Mouse (Mus musculus): ENCODE measurements around the gene Mslnl. TPM values are rescaled to one million over a fixed set of nuclear protein-coding genes. Genes with fewer than 3 reads are reported as not detected.

Mslnl gene
- polyA plus RNA-seq, 1 experiment from 2014 or later: not detected

DNA sequence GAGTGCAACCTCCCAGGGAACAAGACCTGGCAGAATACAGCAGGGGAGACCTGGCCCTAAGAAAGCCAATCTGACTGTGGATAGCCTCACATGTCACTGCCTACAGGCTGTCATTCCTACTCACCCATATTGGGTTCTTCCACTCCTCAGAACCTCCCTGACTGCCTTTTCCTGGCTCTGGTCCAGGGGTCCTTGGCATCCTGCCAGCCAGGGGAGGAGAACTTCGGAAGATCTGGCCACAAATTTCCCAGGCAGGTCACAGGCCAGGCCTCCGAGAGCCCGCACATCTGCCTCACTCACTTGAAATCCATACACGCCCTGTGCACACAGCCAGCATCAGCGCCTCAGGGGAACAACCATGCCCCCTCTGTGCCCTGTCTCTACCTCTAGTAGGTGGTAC is 15.6 kb downstream of the Mslnl start:
- no peak overlapping the region for H3K4me2 ChIP-seq (ENCODE audit: low read depth, severe bottlenecking)
- no peak for DNase-seq (ENCODE audit: low spot score)
- no peaks in the 10 kb centered on the region for H3K27me3 ChIP-seq (ENCODE audit: control insufficient read depth, insufficient read depth, low read length)
- no peaks in the 10 kb centered on the region for H3K36me3 ChIP-seq (ENCODE audit: control insufficient read depth, insufficient read depth, low read length)
- H3K9ac ChIP-seq (ENCODE audit: low read length): no peak overlapping the region
- H3K4me3 ChIP-seq (ENCODE audit: low read depth, low read length): no peak overlapping the region
- H3K9me3 ChIP-seq (ENCODE audit: control insufficient read depth, low read length): no peaks in the 10 kb centered on the region
- H3K27ac ChIP-seq (replicated peaks; ENCODE audit: low read depth, low read length): no peak overlapping the region
- H3K4me1 ChIP-seq (ENCODE audit: control insufficient read depth, insufficient read depth, low read length): peaks cover 4% of the 10 kb centered on the region; the same call in 1 of the 2 replicates
- WGBS: 70% methylated on average over 5 of the region's 5 CpGs
- ATAC-seq (ENCODE audit: insufficient number of reproducible peaks, low FRiP score, low TSS enrichment, low read depth): no peak

GRCm38 (mm10) chr17:25754241-25754640 is 18.4 kb downstream of the Mslnl start, which contains the start of gene Msln:
TSS of gene Msln (minus strand) at chr17:25754378.
- 84% methylated on average over 9 of the region's 9 CpGs for WGBS

GRCm38 (mm10) chr17:25755086-25755485 is 19.2 kb downstream of the Mslnl start:
- Histone ChIP-seq H3K36me3 (ENCODE audit: control insufficient read depth, insufficient read depth, low read length) (no peaks in the 10 kb centered on the region), H3K9me3 (ENCODE audit: control insufficient read depth, low read length) (no peaks in the 10 kb centered on the region), H3K4me2 (ENCODE audit: low read depth, severe bottlenecking) (no peak overlapping the region), H3K4me3 (ENCODE audit: low read depth, low read length) (no peak overlapping the region), H3K27ac (replicated peaks; ENCODE audit: low read depth, low read length) (no peak overlapping the region), H3K4me1 (ENCODE audit: control insufficient read depth, insufficient read depth, low read length) (peaks cover 4% of the 10 kb centered on the region; the same call in 1 of the 2 replicates), H3K27me3 (ENCODE audit: control insufficient read depth, insufficient read depth, low read length) (no peaks in the 10 kb centered on the region), H3K9ac (ENCODE audit: low read length) (no peak overlapping the region)
- no peak for DNase-seq (ENCODE audit: low spot score)
- ATAC-seq (ENCODE audit: insufficient number of reproducible peaks, low FRiP score, low TSS enrichment, low read depth): no peak
- WGBS: 75% methylated on average over 4 of the region's 4 CpGs

More at GRCm38 (mm10) chr17:25754241-25754640, 18.4 kb downstream of the Mslnl start, which contains the start of gene Msln:
- H3K9me3 ChIP-seq (ENCODE audit: control insufficient read depth, low read length): no peaks in the 10 kb centered on the region
- DNase-seq (ENCODE audit: low spot score): no peak
- H3K27me3 ChIP-seq (ENCODE audit: control insufficient read depth, insufficient read depth, low read length): no peaks in the 10 kb centered on the region
- no peak within 1 kb of the TSS for H3K9ac ChIP-seq (ENCODE audit: low read length)
- ATAC-seq (ENCODE audit: insufficient number of reproducible peaks, low FRiP score, low TSS enrichment, low read depth): no peak
- H3K4me1 ChIP-seq (ENCODE audit: control insufficient read depth, insufficient read depth, low read length): peaks cover 4% of the 10 kb centered on the region; the same call in 1 of the 2 replicates
- H3K36me3 ChIP-seq (ENCODE audit: control insufficient read depth, insufficient read depth, low read length): no peaks in the 10 kb centered on the region
- H3K27ac ChIP-seq (replicated peaks; ENCODE audit: low read depth, low read length): no peak within 1 kb of the TSS
- H3K4me3 ChIP-seq (ENCODE audit: low read depth, low read length): no peak within 1 kb of the TSS
- H3K4me2 ChIP-seq (ENCODE audit: low read depth, severe bottlenecking): no peak within 1 kb of the TSS

DNA sequence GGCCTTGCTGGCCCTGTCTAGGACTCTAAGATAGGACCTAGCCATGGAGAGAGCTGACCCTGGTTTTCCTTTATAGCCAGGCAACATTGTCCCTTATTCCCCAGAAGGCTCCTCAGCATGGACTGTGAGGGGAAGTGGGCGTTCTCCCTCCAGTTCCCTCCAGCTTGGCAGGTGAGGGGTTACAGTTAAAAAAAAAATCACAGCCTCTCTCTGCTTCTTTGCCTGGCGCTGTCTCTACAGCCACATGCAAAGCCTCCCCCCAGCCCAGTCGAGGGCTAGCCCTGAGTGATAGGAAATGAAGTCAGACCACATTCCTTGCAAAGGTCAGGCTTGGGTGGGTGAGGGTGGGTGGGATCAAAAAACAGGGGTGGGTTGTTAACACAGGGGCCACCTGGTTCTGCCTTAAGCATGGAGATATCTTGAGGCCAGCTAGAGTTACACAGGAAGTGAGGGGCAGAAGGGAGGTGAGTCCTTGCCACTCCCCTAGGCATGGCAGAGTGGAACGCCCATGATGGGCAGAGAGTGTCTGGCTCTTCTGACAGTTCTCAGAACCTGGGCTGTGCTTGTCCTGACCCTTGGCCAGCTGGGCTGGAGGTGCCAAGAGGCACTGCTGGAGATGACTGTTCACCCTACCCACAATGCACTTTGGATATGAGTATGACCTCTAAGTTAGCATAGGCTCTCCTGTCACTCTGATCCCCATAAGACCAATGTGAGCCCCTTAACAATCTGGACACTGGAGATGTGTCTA is 20.0 kb downstream of the Mslnl start:
- ATAC-seq (ENCODE audit: insufficient number of reproducible peaks, low FRiP score, low TSS enrichment, low read depth) (no peak), DNase-seq (ENCODE audit: low spot score) (no peak)
- no peaks in the 10 kb centered on the region for H3K36me3 ChIP-seq (ENCODE audit: control insufficient read depth, insufficient read depth, low read length)
- H3K27ac ChIP-seq (replicated peaks; ENCODE audit: low read depth, low read length): no peak overlapping the region
- H3K4me3 ChIP-seq (ENCODE audit: low read depth, low read length): no peak overlapping the region
- H3K4me1 ChIP-seq (ENCODE audit: control insufficient read depth, insufficient read depth, low read length): peaks cover 4% of the 10 kb centered on the region; the same call in 1 of the 2 replicates
- H3K9ac ChIP-seq (ENCODE audit: low read length): no peak overlapping the region
- H3K4me2 ChIP-seq (ENCODE audit: low read depth, severe bottlenecking): no peak overlapping the region
- H3K27me3 ChIP-seq (ENCODE audit: control insufficient read depth, insufficient read depth, low read length): no peaks in the 10 kb centered on the region
- H3K9me3 ChIP-seq (ENCODE audit: control insufficient read depth, low read length): no peaks in the 10 kb centered on the region
- WGBS: 44% methylated on average over 4 of the region's 4 CpGs

DNA sequence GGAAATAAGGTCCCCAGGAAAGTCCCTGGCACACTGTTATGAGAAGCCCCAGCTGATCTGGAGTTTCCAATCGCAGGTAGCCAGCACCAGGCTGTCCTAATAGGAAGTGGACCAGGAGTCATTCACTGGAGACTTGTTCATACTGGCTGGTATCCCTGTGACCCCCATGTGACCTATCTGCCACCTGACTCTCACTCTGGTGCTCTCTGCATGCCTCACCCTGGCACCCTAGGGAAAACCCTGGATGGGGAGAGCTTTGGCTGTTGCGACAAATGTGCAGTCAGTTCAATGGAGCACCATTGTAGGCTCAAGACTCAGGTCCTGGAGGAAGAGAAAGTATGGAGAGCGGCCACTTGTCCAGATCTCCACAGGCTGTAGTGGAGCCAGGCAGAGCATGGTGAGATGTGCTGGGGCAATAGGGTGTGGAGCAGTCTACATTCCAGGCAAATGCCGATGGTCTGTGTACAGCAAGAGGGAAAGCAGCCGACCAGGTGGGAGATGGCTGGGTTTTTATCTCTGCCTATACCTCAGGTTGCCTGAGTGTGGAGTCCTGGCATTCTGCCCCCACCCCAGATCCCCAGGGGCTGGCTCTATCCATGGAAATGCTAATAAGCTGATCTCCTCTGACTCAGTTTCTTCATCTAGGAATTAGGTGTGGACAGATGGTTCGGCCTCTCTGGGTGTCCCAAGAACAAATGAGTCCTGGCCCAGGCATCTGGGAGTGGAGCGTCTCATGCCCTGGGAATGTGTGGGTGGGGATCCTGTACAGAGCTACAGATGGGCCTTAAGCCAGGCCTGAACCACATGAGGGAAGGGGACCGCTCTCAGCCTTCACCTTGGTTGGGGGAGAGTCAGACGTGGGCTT is 20.8 kb downstream of the Mslnl start:
- ATAC-seq (ENCODE audit: insufficient number of reproducible peaks, low FRiP score, low TSS enrichment, low read depth): no peak

GRCm38 (mm10) chr17:25757691-25758090 is 21.8 kb downstream of the Mslnl start:
- Histone ChIP-seq H3K4me1 (ENCODE audit: control insufficient read depth, insufficient read depth, low read length) (peaks cover 4% of the 10 kb centered on the region; the same call in 1 of the 2 replicates), H3K9ac (ENCODE audit: low read length) (no peak overlapping the region), H3K4me2 (ENCODE audit: low read depth, severe bottlenecking) (no peak overlapping the region), H3K27me3 (ENCODE audit: control insufficient read depth, insufficient read depth, low read length) (no peaks in the 10 kb centered on the region), H3K27ac (replicated peaks; ENCODE audit: low read depth, low read length) (no peak overlapping the region), H3K9me3 (ENCODE audit: control insufficient read depth, low read length) (no peaks in the 10 kb centered on the region), H3K36me3 (ENCODE audit: control insufficient read depth, insufficient read depth, low read length) (no peaks in the 10 kb centered on the region), H3K4me3 (ENCODE audit: low read depth, low read length) (no peak overlapping the region)
- DNase-seq (ENCODE audit: low spot score) (no peak), ATAC-seq (ENCODE audit: insufficient number of reproducible peaks, low FRiP score, low TSS enrichment, low read depth) (no peak)
- WGBS: 78% methylated on average over 3 of the region's 3 CpGs

More for the DNA sequence above, 20.8 kb downstream of the Mslnl start:
- DNase-seq (ENCODE audit: low spot score): no peak
- Histone ChIP-seq H3K4me3 (ENCODE audit: low read depth, low read length) (no peak overlapping the region), H3K27me3 (ENCODE audit: control insufficient read depth, insufficient read depth, low read length) (no peaks in the 10 kb centered on the region), H3K4me1 (ENCODE audit: control insufficient read depth, insufficient read depth, low read length) (peaks cover 4% of the 10 kb centered on the region; the same call in 1 of the 2 replicates), H3K9ac (ENCODE audit: low read length) (no peak overlapping the region; the same call in 1 of the 2 replicates), H3K36me3 (ENCODE audit: control insufficient read depth, insufficient read depth, low read length) (no peaks in the 10 kb centered on the region), H3K9me3 (ENCODE audit: control insufficient read depth, low read length) (no peaks in the 10 kb centered on the region), H3K27ac (replicated peaks; ENCODE audit: low read depth, low read length) (no peak overlapping the region), H3K4me2 (ENCODE audit: low read depth, severe bottlenecking) (no peak overlapping the region)
- WGBS: 79% methylated on average over 9 of the region's 9 CpGs

- Histone ChIP-seq H3K27ac (replicated peaks; ENCODE audit: low read depth, low read length) (no peak overlapping the region), H3K27me3 (ENCODE audit: control insufficient read depth, insufficient read depth, low read length) (no peaks in the 10 kb centered on the region), H3K9ac (ENCODE audit: low read length) (no peak overlapping the region), H3K4me1 (ENCODE audit: control insufficient read depth, insufficient read depth, low read length) (peaks cover 4% of the 10 kb centered on the region; the same call in 1 of the 2 replicates), H3K36me3 (ENCODE audit: control insufficient read depth, insufficient read depth, low read length) (no peaks in the 10 kb centered on the region), H3K4me2 (ENCODE audit: low read depth, severe bottlenecking) (no peak overlapping the region), H3K4me3 (ENCODE audit: low read depth, low read length) (no peak overlapping the region), H3K9me3 (ENCODE audit: control insufficient read depth, low read length) (no peaks in the 10 kb centered on the region)
- ATAC-seq (ENCODE audit: insufficient number of reproducible peaks, low FRiP score, low TSS enrichment, low read depth) (no peak), DNase-seq (ENCODE audit: low spot score) (no peak)
- 79% methylated on average over 8 of the region's 8 CpGs for WGBS
These were observed 24.3 kb downstream of the Mslnl start for GRCm38 (mm10) chr17:25760148-25760547.

DNA sequence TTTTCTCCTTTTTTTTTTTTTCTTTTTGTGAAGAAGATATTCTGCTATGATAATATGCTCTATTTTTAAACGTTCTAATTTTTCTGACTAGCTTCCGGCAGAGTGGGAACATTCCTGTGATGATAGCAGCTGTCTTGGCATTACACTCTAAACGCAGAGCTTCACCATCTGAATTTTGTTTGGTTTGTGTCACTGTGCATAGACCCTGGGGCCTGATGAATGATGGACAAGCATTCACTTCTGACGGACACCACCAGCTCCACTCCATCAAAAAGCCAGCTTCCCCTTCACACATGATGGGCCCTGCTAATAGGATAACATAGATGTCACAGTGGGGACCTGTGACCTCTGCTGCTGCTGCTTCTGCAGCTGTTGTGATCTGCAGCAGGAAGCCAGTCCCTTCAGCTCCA is 25.7 kb downstream of the Mslnl start:
- ATAC-seq (ENCODE audit: insufficient number of reproducible peaks, low FRiP score, low TSS enrichment, low read depth) (no peak), DNase-seq (ENCODE audit: low spot score) (no peak)
- H3K4me2 ChIP-seq (ENCODE audit: low read depth, severe bottlenecking): no peak overlapping the region
- H3K27ac ChIP-seq (replicated peaks; ENCODE audit: low read depth, low read length): no peak overlapping the region
- 67% methylated on average over 4 of the region's 4 CpGs for WGBS
- H3K4me1 ChIP-seq (ENCODE audit: control insufficient read depth, insufficient read depth, low read length): peaks cover 3% of the 10 kb centered on the region; the same call in 1 of the 2 replicates
- no peaks in the 10 kb centered on the region for H3K27me3 ChIP-seq (ENCODE audit: control insufficient read depth, insufficient read depth, low read length)
- no peak overlapping the region for H3K4me3 ChIP-seq (ENCODE audit: low read depth, low read length)
- no peaks in the 10 kb centered on the region for H3K9me3 ChIP-seq (ENCODE audit: control insufficient read depth, low read length)
- no peaks in the 10 kb centered on the region for H3K36me3 ChIP-seq (ENCODE audit: control insufficient read depth, insufficient read depth, low read length)
- H3K9ac ChIP-seq (ENCODE audit: low read length): no peak overlapping the region
